Mouse (Mus musculus) MN1 (cell line): ENCODE results near the gene Tm4sf20.

Experiments used
- DNase-seq: peaks from one replicate; pipeline ENCODE4 v3.0.0-alpha.2; 2016; ENCODE audit warnings: low spot score

Tm4sf20 gene

GRCm38 (mm10) chr1:82768269-82768668 lies at the start of gene Tm4sf20:
TSS of gene Tm4sf20 (minus strand) at chr1:82768461.
- no peak for DNase-seq

GRCm38 (mm10) chr1:82815941-82816716 lies 47.9 kb upstream of the Tm4sf20 start:
- DNase-seq = no peak

- no peak for DNase-seq
Observed at GRCm38 (mm10) chr1:82811766-82812165, 43.5 kb upstream of the Tm4sf20 start.

- no peak for DNase-seq
Observed at GRCm38 (mm10) chr1:82808564-82808963, 40.3 kb upstream of the Tm4sf20 start.

- DNase-seq = no peak
Observed at GRCm38 (mm10) chr1:82807206-82807605, 38.9 kb upstream of the Tm4sf20 start.

- no peak for DNase-seq
Observed at GRCm38 (mm10) chr1:82806391-82806790, 38.1 kb upstream of the Tm4sf20 start.

- no peak for DNase-seq
Observed at GRCm38 (mm10) chr1:82804059-82804458, 35.8 kb upstream of the Tm4sf20 start.

GRCm38 (mm10) chr1:82803608-82804007 lies 35.3 kb upstream of the Tm4sf20 start:
- DNase-seq = no peak

- no peak for DNase-seq
Observed at GRCm38 (mm10) chr1:82801105-82801783, 33.0 kb upstream of the Tm4sf20 start.

- DNase-seq = no peak
Observed at GRCm38 (mm10) chr1:82798922-82799321, 30.7 kb upstream of the Tm4sf20 start.

GRCm38 (mm10) chr1:82798304-82798703 lies 30.0 kb upstream of the Tm4sf20 start:
- no peak for DNase-seq

- DNase-seq = no peak
Observed at GRCm38 (mm10) chr1:82797088-82797487, 28.8 kb upstream of the Tm4sf20 start.

GRCm38 (mm10) chr1:82795702-82796443 lies 27.6 kb upstream of the Tm4sf20 start:
- no peak for DNase-seq

GRCm38 (mm10) chr1:82795211-82795610 lies 26.9 kb upstream of the Tm4sf20 start:
- no peak for DNase-seq

GRCm38 (mm10) chr1:82793986-82794385 lies 25.7 kb upstream of the Tm4sf20 start:
- no peak for DNase-seq

- DNase-seq = no peak
Observed at GRCm38 (mm10) chr1:82793110-82793509, 24.8 kb upstream of the Tm4sf20 start.

- DNase-seq = no peak
Observed at GRCm38 (mm10) chr1:82792238-82792637, 24.0 kb upstream of the Tm4sf20 start.

GRCm38 (mm10) chr1:82791105-82791504 lies 22.8 kb upstream of the Tm4sf20 start:
- DNase-seq = no peak

GRCm38 (mm10) chr1:82788070-82788469 lies 19.8 kb upstream of the Tm4sf20 start:
- DNase-seq = no peak

GRCm38 (mm10) chr1:82787414-82787813 lies 19.2 kb upstream of the Tm4sf20 start:
- DNase-seq = peak; percentile 63

GRCm38 (mm10) chr1:82785546-82785945 lies 17.3 kb upstream of the Tm4sf20 start:
- peak; percentile 9 for DNase-seq

- no peak for DNase-seq
Observed at GRCm38 (mm10) chr1:82783559-82783958, 15.3 kb upstream of the Tm4sf20 start.
